Mouse (Mus musculus): ENCODE results near the gene Gjb4. TPM values are rescaled to one million over a fixed set of nuclear protein-coding genes. Genes with fewer than 3 reads are reported as not detected.

Gjb4 gene
- total and polyA plus RNA-seq, 2 experiments from 2014 or later: not detected

DNA sequence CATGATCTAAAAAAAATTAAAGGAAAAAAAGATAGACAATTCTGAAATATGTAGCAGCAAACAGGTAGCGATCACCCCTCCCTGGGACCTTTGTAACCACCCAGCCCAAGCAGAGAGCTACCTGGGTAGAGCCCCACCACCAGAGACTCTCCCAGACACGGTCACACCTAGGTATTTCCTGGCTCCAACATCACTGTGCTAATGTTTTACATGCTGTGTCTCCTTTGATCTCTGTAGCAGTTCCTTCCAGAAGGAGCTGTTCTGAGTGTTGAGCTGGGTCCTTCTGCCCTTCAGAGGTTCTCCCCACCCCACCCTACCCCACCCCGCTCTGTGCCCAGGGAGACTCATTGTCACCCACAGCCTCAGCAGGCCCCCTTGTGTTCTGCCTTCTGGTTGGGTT lies 30.2 kb downstream of the Gjb4 start:
- Histone ChIP-seq H3K36me3 (replicated peaks; ENCODE audit: control insufficient read depth, insufficient read depth, low read length) (no peaks in the 10 kb centered on the region), H3K9ac (replicated peaks; ENCODE audit: low read depth, low read length) (no peak overlapping the region), H3K4me1 (ENCODE audit: control insufficient read depth, insufficient read depth) (no peaks in the 10 kb centered on the region), H3K9me3 (replicated peaks; ENCODE audit: control insufficient read depth, low read length) (no peaks in the 10 kb centered on the region), H3K27me3 (ENCODE audit: control insufficient read depth, insufficient read depth, low read length) (peaks cover 26% of the 10 kb centered on the region), H3K27ac (ENCODE audit: low read depth) (no peak overlapping the region), H3K4me2 (ENCODE audit: low read depth, low read length) (no peak overlapping the region), H3K4me3 (ENCODE audit: low read depth, low read length) (no peak overlapping the region)
- TF ChIP-seq CTCF (IDR thresholded peaks at IDR 0.05; ENCODE audit: low read depth): no peak
- TF ChIP-seq EP300 (IDR thresholded peaks at IDR 0.05; ENCODE audit: low read depth): no peak
- DNase-seq (ENCODE audit: low spot score): no peak
- 71% methylated on average over 3 of the region's 3 CpGs for WGBS
- no peak for ATAC-seq (ENCODE audit: insufficient read depth, low read depth)

DNA sequence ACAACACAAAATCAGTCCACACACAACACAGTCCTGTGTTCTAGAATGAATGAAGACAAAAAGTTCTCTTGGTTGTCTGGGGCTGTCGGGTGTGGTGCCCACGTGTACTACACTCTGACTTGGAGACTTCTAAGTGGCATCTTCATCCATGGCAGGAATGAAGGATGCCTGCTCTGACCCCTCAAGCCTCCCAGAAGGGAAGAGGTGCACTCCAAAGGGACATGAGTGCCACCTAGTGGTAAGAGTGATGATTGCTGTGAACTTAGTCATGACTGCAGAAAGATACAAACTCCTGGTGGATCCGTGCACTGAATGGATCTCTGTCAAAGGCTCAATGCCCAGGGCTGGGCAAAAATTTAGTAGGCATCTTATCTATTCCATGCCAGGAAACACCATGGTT lies 34.3 kb downstream of the Gjb4 start:
- TF ChIP-seq CTCF (IDR thresholded peaks at IDR 0.05; ENCODE audit: low read depth): peak; percentile 98
- no peak for TF ChIP-seq EP300 (IDR thresholded peaks at IDR 0.05; ENCODE audit: low read depth)
- ATAC-seq (ENCODE audit: insufficient read depth, low read depth) (peak; percentile 27), DNase-seq (ENCODE audit: low spot score) (peak; percentile 70)
- Histone ChIP-seq H3K27ac (ENCODE audit: low read depth) (no peak overlapping the region), H3K27me3 (ENCODE audit: control insufficient read depth, insufficient read depth, low read length) (0 out of 2 replicates have a peak, but pooled peaks cover 3% of the 10 kb centered on the region), H3K4me2 (ENCODE audit: low read depth, low read length) (no peak overlapping the region), H3K4me3 (ENCODE audit: low read depth, low read length) (no peak overlapping the region), H3K36me3 (replicated peaks; ENCODE audit: control insufficient read depth, insufficient read depth, low read length) (no peaks in the 10 kb centered on the region), H3K9me3 (replicated peaks; ENCODE audit: control insufficient read depth, low read length) (no peaks in the 10 kb centered on the region), H3K9ac (replicated peaks; ENCODE audit: low read depth, low read length) (no peak overlapping the region), H3K4me1 (ENCODE audit: control insufficient read depth, insufficient read depth) (no peaks in the 10 kb centered on the region)
- 6% methylated on average over 3 of the region's 3 CpGs for WGBS

DNA sequence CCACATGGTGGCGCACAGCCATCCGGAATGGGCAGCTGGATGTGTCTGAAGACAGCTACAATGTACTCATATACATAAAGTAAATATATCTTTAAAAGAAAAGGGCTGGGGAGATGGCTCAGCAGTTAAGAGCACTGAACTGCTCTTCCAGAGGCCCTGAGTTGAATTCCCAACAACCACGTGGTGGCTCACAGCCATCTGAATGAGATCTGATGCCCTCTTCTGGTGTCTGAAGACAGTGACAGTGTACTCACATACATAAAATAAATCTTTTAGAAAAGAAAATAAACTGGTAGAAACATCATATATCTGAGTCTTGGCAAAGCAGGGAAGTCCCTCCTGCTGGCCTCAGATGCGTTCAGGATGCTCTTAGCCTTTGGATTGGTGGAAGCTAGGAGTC lies 36.7 kb downstream of the Gjb4 start:
- Histone ChIP-seq H3K4me1 (ENCODE audit: control insufficient read depth, insufficient read depth) (no peaks in the 10 kb centered on the region), H3K4me2 (ENCODE audit: low read depth, low read length) (no peak overlapping the region), H3K36me3 (replicated peaks; ENCODE audit: control insufficient read depth, insufficient read depth, low read length) (no peaks in the 10 kb centered on the region), H3K9ac (replicated peaks; ENCODE audit: low read depth, low read length) (no peak overlapping the region), H3K9me3 (replicated peaks; ENCODE audit: control insufficient read depth, low read length) (no peaks in the 10 kb centered on the region), H3K4me3 (ENCODE audit: low read depth, low read length) (no peak overlapping the region), H3K27me3 (ENCODE audit: control insufficient read depth, insufficient read depth, low read length) (peaks cover 26% of the 10 kb centered on the region), H3K27ac (ENCODE audit: low read depth) (no peak overlapping the region)
- TF ChIP-seq CTCF (IDR thresholded peaks at IDR 0.05; ENCODE audit: low read depth) (peak; percentile 30; the same call in 1 of the 2 replicates), EP300 (IDR thresholded peaks at IDR 0.05; ENCODE audit: low read depth) (no peak)
- ATAC-seq (ENCODE audit: insufficient read depth, low read depth) (no peak), DNase-seq (ENCODE audit: low spot score) (no peak)
- 55% methylated on average over 4 of the region's 4 CpGs for WGBS

DNA sequence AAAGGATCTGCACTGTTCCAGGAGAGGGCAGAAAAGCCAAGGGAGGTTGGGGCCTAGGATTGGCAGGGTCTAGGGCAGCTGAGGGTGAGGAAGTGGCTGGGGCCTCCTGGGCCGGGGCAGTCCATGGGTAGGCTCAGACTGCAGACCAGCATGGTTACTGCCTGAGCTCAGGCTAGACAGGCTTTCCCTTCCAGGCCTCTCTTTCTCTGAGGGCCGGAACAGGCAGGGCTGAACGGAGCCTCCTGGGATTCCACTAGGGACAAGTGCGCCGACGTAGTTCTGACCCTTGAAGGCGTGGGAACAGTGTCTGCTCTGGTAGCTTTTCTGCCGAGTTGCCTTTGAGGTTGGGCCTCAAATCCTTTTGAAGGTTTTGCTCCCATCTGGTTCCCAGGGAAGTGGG lies 38.1 kb downstream of the Gjb4 start:
- DNase-seq (ENCODE audit: low spot score): no peak
- Histone ChIP-seq H3K4me1 (ENCODE audit: control insufficient read depth, insufficient read depth) (no peaks in the 10 kb centered on the region), H3K27me3 (ENCODE audit: control insufficient read depth, insufficient read depth, low read length) (peaks cover 32% of the 10 kb centered on the region), H3K4me2 (ENCODE audit: low read depth, low read length) (no peak overlapping the region), H3K27ac (ENCODE audit: low read depth) (no peak overlapping the region), H3K9me3 (replicated peaks; ENCODE audit: control insufficient read depth, low read length) (no peaks in the 10 kb centered on the region), H3K36me3 (replicated peaks; ENCODE audit: control insufficient read depth, insufficient read depth, low read length) (no peaks in the 10 kb centered on the region), H3K4me3 (ENCODE audit: low read depth, low read length) (no peak overlapping the region), H3K9ac (replicated peaks; ENCODE audit: low read depth, low read length) (no peak overlapping the region)
- TF ChIP-seq EP300 (IDR thresholded peaks at IDR 0.05; ENCODE audit: low read depth) (no peak), CTCF (IDR thresholded peaks at IDR 0.05; ENCODE audit: low read depth) (no peak)
- no peak for ATAC-seq (ENCODE audit: insufficient read depth, low read depth)
- WGBS: 71% methylated on average over 8 of the region's 8 CpGs

DNA sequence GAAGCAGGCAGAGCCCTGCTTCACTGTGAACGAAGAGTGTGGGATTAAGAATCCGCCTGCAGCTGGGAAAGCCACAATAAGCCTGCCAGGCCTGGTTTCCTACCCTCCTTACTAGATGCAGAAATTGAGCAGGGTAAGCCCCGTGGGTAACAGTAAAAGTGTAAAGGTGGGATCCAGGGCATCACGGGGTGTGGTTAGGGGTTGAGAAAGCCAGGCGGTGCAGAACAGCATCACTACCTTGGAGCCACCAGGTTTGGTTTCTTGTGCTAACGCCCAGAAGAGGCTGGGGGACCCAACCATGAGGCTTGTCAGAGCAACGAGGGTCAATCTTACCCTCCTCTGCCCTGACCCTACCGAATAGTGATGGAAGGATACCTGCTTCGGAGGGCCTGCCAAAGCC lies 39.3 kb downstream of the Gjb4 start:
- TF ChIP-seq CTCF (IDR thresholded peaks at IDR 0.05; ENCODE audit: low read depth): no peak
- TF ChIP-seq EP300 (IDR thresholded peaks at IDR 0.05; ENCODE audit: low read depth): no peak
- Histone ChIP-seq H3K27me3 (ENCODE audit: control insufficient read depth, insufficient read depth, low read length) (peaks cover 32% of the 10 kb centered on the region), H3K4me1 (ENCODE audit: control insufficient read depth, insufficient read depth) (no peaks in the 10 kb centered on the region), H3K4me3 (ENCODE audit: low read depth, low read length) (no peak overlapping the region), H3K9ac (replicated peaks; ENCODE audit: low read depth, low read length) (peak overlapping the region; percentile 63; the same call in 1 of the 2 replicates), H3K9me3 (replicated peaks; ENCODE audit: control insufficient read depth, low read length) (no peaks in the 10 kb centered on the region), H3K4me2 (ENCODE audit: low read depth, low read length) (peak overlapping the region; percentile 92), H3K36me3 (replicated peaks; ENCODE audit: control insufficient read depth, insufficient read depth, low read length) (no peaks in the 10 kb centered on the region), H3K27ac (ENCODE audit: low read depth) (peak overlapping the region; percentile 40)
- no peak for ATAC-seq (ENCODE audit: insufficient read depth, low read depth)
- 54% methylated on average over 9 of the region's 9 CpGs for WGBS
- DNase-seq (ENCODE audit: low spot score): no peak

DNA sequence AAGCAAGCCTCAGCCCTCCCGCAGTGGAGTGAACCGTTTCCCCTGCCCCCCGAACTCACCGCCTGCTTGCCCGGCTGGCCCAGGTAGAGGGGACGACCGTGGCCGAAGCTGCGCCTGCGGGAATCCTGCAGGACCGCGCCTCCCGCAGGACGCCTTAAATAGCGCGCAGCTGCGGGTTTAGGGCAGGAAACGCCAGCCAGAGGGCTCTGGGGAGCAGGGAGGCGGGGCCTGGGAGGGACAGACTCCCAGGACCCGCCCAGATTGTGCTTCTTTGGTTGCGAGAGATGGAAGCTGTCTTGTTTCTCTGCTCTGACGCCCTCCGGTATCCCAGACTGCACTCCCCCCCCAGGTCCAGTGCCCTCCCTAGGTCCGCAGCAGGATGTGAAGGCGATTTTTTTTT lies 40.0 kb downstream of the Gjb4 start, which contains the start of gene Gja4:
Gene Gja4, minus strand, starts transcription at position 179 of the 400 bp plus-strand sequence.
- H3K9me3 ChIP-seq (replicated peaks; ENCODE audit: control insufficient read depth, low read length): no peaks in the 10 kb centered on the region
- peak within 1 kb of the TSS; percentile 92 for H3K4me2 ChIP-seq (ENCODE audit: low read depth, low read length)
- H3K27me3 ChIP-seq (ENCODE audit: control insufficient read depth, insufficient read depth, low read length): peaks cover 32% of the 10 kb centered on the region
- H3K4me1 ChIP-seq (ENCODE audit: control insufficient read depth, insufficient read depth): no peaks in the 10 kb centered on the region
- H3K27ac ChIP-seq (ENCODE audit: low read depth): peak within 1 kb of the TSS; percentile 40
- 0% methylated on average over 25 of the region's 25 CpGs for WGBS
- peak within 1 kb of the TSS; percentile 62 for H3K4me3 ChIP-seq (ENCODE audit: low read depth, low read length)
- TF ChIP-seq CTCF (IDR thresholded peaks at IDR 0.05; ENCODE audit: low read depth) (peak; percentile 57), EP300 (IDR thresholded peaks at IDR 0.05; ENCODE audit: low read depth) (no peak)
- peak within 1 kb of the TSS; percentile 63 for H3K9ac ChIP-seq (replicated peaks; ENCODE audit: low read depth, low read length)
- DNase-seq (ENCODE audit: low spot score) (peak; percentile 80), ATAC-seq (ENCODE audit: insufficient read depth, low read depth) (peak; percentile 83)
- H3K36me3 ChIP-seq (replicated peaks; ENCODE audit: control insufficient read depth, insufficient read depth, low read length): no peaks in the 10 kb centered on the region

Data from heart, postnatal 0 days (tissue).